Mouse (Mus musculus): Measurements from ENCODE around the gene Lin28b.
A peak's percentile ranks its signal among the peaks of the same experiment; 100 is the strongest.
"Not testable (repeated sequence)": the region's sequence is repeated elsewhere in the genome, so short reads cannot be mapped to it uniquely, and the experiment has no call there.

Gene Lin28b

DNA sequence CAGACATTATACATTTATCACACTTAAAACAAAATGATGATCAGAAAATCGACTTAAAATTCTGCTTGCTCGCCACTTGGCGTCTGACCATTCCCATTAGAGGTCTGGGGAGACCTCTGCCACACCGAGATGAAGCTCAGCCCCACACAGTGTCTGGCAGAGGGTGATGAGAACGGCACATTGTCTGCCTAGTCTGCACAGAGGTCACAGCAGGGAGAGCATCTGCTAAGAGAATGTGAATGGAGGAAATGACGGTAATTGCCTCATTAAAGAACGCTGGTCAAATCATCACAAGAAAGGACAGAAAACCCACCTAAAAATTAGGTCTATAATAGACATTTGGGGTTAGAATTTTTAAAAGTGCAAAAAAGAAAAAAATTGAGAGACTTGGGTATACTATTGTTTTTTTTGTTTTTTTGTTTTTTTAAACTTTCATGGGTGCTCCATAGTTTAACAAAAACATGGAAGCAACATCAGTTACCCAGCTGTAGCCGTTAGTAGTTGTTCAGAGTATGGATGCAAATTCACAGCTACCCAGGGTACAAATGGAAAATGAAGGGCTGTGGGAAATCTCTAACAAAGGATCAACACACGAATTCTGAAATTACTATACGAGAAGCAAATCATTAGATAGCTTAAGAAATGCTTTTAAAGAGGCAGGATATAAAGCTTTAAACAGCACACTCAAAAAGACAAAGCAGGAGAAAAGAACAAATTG, 75.4 kb downstream of the Lin28b start:
- DNase-seq, result no peak

DNA sequence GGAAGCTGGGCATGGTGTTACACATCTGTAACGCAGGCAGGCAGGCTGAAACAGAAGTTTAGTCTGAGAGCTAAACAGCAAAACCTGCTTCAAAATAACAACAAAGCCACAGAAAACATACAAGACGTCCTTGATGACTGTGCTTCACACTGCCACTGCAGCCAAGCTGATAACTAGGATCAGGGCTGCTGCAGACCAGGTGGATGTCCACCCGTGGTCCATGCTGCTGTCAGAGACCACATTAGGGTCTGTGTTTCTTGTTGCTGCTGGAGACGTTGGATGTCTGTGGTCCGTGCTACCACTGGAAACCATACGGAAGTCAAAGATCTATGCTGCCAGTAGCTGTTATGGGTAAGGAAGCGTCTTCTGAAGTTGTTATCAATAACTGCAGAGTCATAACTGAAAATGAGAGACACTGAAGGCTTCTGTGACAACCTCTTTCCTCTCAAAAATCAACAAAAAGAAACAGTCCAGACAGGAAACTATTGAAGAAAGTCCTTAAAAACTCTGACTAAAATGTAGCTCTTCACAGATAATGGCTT, 86.4 kb downstream of the Lin28b start:
- DNase-seq, result no peak

DNA sequence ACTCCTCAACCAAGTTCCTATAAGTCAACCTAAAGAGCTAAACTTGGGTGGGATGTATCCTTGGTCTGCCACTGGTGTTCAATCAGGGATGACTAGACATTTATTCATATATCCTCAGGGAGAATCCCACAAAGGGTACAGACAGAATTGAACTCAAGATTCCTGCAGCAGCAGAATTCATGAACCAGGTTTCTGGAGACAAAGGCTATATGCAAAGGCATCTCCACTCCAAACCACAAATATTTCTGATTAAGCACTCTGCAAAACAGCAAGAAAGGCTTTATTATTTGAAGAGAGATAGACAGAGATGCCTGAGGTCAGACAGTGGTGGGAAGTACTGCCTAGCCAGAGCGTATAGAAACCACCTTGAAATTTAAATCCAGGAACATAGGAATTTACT, 88.0 kb downstream of the Lin28b start:
- no peak for DNase-seq

DNA sequence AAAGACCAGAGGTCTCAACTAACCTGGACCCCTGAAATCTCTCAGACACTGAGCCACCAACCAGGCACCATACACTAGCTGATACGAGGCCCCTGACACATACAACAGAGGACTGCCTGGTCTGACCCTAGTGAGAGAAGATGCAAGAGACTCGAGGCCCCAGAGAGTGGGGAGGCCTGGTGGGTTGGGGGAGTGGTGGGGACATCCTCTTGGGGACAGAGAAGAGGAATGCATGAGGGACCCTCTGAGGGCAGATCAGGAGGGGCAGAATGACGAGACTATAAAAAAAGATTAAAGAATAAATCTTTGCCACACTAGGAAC, 103.6 kb downstream of the Lin28b start:
- DNase-seq, result no peak

DNA sequence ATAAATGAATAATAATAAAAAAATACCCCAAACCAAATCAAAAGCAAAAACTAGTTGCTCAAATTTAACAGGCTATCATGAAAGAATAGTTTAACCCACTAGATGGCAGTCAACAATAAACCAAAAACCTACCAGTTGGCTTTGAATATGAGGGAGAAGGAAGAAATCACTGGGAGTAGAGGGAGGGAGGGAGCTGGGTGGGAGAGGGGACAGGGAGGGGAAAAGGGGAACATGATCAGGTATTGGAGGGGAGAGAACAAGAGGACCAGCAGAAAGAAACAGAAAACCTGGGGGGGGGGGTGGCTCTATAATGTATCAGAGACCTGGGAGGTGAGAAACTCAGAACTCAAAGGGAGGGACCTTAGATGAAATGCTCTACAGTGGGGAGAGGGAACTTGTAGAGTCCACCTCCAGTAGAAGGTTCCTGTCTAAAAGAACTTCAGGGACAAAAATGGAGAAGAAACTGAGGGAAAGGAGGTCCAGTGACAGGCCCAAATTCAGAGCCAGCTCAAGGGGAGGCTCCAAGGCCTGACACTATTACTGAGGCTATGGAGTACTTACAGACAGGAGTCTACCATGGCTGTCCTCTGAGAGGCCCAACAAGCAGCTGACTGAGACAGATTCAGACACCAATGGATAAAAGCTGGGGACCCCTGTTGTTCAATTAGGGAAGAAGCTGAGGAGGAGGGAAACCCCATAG, 104.1 kb downstream of the Lin28b start:
- no peak for DNase-seq

DNA sequence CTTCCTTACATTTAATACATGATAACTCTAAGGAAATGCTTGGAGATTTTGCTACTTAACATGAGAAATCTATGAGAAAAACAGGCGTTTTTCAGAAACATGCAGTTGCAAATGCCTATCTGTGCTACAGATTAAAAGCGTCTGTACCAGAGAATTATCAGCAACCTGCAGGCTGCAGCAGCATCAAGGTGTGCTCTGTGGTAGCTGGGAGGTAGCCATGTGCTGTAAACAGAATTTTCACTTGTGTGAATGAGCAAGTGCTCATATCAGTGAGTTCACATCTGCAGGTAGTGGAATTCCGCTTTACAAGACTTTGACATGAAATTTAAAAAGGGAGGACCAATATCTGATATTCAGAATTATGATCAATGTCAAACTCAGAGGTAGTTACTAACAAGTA, 107.9 kb downstream of the Lin28b start:
- DNase-seq, result no peak

DNA sequence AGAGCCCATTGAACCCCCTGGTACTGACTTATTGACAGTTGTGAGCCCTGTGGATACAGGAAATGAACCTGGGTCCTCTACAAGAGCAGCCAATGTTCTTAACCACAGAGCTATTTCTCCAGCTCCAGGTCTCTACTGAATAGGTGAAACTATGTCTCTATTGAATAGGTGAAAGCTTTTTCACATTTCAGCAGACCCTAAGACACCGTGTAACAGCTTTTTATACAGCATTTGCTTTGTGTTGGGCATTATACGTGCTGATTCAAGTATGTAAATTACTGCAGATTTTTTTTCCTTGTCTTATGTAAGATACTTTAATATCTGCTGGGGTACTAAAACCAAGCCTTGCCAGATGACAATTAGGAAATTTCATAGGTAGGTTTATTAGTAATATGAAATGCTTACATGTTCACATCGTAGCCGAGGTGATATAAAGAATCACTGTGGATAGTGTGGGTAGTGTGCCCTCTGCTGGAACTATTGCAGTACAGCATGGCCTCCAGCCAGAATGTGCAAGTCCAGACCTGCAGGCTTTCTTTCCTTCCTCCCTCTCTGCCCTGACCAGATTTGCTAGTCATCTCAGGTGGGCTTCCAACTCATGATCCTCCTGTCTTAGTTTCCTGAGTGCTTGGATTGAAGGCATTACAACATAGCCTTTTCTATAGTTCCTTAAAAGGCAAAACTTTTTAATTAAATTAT, 113.1 kb downstream of the Lin28b start:
- peak in 1 of 2 experiments; percentile 24 for DNase-seq

DNA sequence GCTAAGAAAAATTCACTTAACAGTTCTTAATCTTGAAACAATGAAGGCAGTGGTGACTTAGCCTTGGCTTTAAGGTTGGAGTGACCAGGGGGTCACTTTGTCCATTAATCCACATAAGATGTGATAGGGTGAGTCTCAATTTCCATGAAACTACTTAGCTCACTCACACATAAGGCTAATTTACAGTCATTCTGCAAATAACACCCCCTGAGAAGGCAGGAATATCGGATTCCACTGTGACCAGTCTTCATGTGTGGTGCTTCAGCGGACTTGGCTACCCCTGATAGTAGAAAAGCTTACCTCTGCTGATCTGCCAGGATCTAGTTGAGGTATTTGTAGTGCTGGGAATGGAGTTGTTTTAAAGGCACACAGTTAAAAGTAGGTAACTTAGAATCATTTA, 115.7 kb downstream of the Lin28b start:
- DNase-seq, result no peak

DNA sequence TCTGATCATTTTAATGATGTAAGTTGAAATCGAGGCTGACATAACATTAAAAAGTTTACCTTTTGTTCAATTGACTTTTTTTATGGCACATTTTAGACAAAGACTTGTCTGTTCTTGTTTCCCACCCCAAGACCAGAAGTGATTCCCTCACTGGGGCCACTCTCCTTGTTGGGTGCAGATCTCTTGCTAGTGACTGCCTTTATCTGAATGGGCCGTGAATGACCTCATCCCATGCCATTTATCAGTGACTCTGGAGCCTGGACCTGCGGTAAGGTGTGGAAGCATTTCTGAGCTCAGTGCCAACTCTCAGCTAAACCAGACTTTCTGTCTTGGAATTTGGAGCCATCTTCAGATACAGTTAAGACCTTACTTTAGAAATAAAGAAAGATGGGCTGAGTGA, 116.6 kb downstream of the Lin28b start:
- DNase-seq, result no peak

DNA sequence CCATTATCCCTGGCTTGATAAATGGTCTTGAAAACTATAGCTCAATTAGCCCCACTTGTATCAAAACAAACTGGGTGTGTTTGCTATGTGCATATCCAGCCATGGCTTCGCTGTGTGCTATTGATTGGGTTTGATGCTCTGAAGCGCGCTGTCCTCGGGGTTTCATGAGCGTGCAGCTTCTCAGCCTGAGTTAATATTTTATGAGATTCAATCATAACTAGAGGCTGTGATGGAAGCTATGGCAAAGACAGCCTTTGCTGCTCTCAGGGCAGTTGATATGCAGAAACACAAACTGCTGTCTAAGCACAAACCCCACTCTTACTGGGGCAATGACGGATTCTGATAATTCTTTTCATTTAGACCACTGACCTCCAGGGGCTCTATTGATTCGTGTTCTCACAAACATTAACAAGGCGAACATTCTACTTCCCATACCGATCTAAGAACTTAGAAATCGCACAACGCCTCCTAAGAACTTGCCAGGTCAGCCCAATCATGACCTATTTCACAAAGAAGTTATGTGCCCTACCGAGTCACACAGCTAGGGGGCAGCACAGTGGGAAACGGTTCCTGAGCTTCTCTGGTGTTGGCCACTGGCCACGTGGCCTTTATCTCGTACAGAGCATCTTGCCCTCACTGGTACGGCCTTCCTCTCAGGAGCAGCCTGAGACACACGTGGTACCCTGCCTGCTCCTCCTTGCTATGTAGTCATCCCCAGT, 119.0 kb downstream of the Lin28b start:
- DNase-seq, result no peak

DNA sequence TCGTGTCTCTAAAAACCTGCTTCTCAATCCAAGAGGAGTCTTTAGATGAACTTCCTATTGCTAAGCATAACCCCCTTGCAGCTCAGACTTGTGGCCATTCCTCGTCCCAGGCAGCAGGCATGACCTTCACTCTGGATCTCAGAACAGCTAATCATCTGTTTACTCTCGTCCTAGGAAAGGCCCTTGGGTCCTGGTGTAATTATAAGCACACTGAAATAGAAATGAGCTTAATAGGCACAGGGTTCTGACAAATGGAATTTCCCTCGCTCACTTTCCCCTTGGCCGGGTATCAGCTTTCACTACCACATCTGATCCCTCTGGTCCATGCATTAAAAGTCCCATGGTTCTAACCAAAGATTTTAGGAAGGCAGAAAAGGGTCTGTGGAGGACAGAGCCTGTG, 122.8 kb downstream of the Lin28b start:
- no peak for DNase-seq

DNA sequence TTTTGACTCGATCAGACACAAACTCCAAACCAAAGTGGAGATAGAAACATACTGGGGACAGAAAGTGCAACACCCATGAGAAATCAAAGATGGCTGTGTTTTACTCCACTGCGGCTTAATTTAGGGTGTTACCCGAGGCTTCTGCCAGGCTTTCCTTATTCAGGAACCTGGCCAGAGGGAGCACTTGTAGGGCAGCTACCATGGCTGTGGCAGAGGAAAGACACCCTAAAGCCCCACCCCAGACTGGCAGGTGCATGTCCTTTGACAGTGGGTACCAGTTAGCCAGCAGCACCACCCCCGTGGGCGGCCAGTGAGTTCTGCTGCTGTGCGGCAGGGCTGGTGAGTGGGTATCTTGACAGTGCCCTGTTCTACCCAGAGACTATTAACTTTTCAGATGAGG, 130.1 kb downstream of the Lin28b start:
- DNase-seq, result no peak

DNA sequence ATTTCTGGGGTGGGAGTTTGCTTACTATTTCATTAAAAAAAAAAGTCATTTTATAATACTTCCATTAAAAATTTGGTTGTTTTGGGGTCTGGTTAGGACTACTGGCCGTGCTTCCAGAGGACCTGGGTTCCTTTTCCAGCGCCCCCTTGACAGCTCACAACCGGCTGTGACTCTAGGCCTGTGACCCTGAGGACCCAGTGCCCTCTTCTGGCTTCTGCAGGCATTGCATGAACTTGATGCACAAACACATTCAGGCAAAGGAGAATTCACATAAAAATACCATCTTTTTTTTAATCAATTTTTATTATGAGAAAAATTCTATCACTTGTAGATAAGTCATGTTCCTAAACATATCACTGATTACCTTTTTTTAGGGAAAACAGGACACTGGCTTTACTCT, 138.1 kb downstream of the Lin28b start:
- DNase-seq, result not testable (repeated sequence)

DNA sequence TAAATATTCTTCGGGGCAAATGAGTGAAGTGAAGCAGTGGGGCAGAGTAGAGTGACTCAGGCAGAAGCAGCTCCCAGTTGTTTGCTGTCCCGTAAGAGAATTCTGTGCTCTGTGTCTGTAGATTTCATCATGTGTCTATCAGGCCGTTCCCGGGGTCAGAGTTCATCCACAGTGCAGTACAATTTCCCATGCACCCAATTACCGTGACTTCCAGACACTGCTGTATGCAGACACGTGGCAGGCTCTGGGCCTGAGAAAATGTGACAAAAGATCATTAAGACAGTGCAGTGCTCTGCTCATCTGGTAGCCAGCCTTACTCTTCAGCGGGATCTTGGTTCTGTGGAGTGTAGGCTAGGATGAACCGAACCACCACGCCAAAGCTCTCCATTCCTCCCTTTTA, 141.0 kb downstream of the Lin28b start:
- no peak for DNase-seq

DNA sequence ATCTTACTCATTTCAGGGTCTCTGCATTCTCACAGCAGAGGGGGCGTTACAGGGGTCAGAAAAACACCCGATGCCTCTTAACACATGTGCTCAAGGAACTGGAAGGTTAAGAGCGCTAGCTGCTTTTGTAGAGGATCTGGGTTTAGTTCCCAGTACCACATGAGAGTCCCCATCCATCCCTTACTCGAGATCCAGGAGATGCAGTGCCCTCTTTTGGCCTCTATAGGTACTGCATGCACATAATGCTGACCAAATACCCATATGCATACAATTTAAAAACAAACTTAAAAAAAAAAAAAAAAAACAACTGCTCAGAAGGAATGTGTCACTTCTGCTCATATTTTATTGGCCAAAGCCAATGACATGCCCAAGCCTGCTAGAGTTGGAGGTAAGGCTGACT, 141.8 kb downstream of the Lin28b start:
- DNase-seq, result no peak

DNA sequence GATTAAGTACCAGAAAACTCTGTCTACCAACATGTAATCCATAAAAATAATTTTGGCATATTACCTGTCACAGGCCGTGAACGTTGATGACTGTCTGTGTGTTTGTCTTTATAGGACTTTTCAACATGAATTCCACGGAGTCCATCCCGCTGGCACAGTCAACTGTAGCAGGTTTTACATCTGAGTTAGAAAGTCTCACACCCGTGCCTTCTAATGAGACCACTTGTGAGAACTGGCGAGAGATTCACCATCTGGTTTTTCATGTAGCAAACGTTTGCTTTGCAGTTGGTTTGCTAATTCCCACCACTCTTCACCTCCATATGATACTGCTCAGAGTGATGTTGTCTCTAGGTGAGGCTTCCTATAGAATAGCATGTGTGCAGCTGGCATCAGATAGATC, 147.1 kb downstream of the Lin28b start:
- no peak for DNase-seq

DNA sequence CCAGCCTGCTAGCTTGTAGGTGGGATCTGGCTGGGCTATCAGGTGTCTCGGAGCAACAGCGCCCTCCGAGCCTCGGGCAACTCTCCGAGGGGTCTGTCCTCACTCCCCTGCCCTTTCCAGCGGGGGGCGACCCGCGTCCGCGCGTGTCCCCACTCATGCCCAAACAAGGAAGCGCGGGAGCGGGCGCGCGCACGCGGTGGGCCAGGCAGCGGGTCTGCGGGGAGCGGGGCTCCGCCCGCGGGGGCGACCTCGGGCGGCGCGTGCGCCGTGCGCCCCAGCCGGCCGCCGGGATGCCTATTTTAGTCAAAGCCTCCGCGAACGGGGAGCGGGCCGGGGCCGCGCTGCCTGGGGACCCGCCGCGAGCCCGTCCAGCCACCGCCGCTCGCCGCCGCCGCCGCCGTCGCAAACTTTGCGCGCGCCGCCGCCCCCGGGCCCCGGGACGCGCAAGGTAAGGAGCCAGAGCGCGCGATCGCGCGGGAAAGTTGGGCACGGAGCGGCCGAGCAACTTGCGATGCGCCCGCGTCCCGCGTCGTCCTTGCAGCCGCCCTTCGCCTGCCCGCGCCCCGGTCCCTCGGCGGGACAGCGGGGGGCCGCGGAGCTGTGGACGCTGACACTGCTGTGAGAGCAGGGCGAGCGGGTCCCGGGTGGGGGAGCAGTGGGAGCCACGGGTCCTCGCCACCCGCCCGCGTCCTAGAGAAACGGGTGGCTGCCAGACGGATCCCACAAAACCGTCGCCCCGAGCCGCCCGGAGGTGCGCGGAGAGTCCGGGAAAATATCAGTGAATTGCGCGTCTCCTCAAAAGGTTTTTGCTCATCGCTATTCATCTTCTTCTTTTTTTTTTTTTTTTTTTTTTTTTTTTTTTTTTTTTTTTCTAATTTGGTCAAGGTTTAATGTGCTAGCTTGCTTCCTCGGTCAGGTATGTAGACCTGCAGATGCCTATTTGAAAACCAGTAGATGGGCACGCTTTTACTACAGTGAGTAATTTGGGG, 150.5 kb downstream of the Lin28b start, which contains the start of gene Bves:
Gene Bves (plus strand): TSS at position 339 of the 989 bp plus-strand sequence.
- DNase-seq, result no peak

DNA sequence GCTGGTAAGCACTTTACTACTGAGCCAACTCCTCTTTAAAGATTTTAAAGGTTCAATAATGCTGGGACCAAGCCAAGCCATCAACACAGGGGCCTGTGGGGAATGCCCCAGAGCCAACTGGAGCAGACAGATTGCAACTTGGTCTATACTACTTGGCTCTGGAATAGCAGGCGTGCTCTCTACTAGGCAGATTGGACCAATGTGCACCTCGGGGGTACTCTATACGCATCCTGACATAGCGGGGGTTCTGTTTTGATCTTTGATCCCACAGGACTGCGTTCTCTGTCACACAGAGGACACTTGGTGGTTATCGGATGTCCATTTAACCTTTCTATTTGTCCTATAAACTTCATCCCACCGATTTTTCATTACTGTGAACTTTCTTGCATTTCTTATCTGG, 151.3 kb downstream of the Lin28b start:
- no peak for DNase-seq

DNA sequence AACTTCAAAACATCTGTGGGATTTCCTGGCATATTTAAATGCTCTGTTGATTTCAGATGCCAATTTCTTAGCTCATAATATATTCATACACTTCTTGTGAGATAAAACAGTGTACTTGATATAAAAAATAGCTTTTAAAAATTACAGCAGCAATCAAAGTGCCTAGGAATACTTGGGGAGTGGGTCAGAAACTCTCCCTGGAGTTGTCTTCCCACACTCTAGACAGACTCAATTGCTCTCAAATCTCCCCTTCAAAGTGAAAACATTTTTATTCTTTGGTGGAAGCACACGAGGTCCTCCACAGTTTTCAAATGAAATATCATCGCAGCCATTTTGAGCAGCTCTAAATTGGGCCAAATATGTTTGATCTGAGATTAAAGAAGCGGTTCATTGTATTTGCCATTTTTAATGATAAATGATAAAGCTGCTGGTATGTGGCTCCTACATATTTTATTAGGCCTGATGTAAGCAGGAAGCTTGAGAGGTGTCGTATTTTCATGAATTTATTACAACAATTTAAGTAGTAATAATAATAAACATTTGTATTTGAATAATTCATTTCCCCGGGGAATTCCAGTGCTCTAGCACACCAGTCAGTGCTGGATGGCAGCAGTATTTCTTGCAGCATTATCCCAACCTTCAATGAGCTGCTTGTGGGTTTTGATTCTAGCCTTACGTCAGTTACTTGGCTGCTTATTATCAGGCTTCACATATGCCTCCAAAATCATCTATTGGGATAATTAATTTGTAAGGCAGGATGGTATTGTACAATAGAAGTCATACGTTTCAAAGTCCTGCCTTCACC, 157.8 kb downstream of the Lin28b start:
- no peak for DNase-seq
